Mouse (Mus musculus) thymus, adult 2 months (tissue): Measurements from ENCODE around the gene Fam222b. TPM values are rescaled to one million over a fixed set of nuclear protein-coding genes. Genes with fewer than 3 reads are reported as not detected.
A peak's percentile ranks its signal among the peaks of the same experiment; 100 is the strongest.

ENCODE experiments used
- DNase-seq: peaks from one replicate; pipeline ENCODE4 v3.0.0; 2021
- H3K27ac ChIP-seq: fragments of 200-500 bp; 2 replicates; pipeline ENCODE4 v1.5.1; 2012; ENCODE audit warnings: low read length, control low read depth; ENCODE audit not compliant: control insufficient read depth, insufficient read depth
- H3K27me3 ChIP-seq: fragments of 200-500 bp; 2 replicates; pipeline ENCODE4 v1.6.1; 2012; ENCODE audit warnings: mild to moderate bottlenecking, low read length, moderate library complexity, mixed read lengths; ENCODE audit not compliant: control insufficient read depth, insufficient read depth
- H3K36me3 ChIP-seq: fragments of 200-500 bp; 2 replicates; pipeline ENCODE4 v1.6.1; 2012; ENCODE audit warnings: mild to moderate bottlenecking, low read length, moderate library complexity; ENCODE audit not compliant: control insufficient read depth, insufficient read depth
- H3K4me1 ChIP-seq: fragments of 200-500 bp; replicated peaks from 2 replicates; pipeline ENCODE4 v1.6.1; 2012; ENCODE audit warnings: low read length; ENCODE audit not compliant: control insufficient read depth, insufficient read depth
- H3K4me3 ChIP-seq: fragments of 200-500 bp; 2 replicates; pipeline ENCODE4 v1.5.1; 2012; ENCODE audit warnings: mild to moderate bottlenecking, low read length, control low read depth, moderate library complexity; ENCODE audit not compliant: control insufficient read depth, insufficient read depth
- CTCF ChIP-seq: fragments of 200-500 bp; IDR thresholded peaks from 2 replicates; pipeline ENCODE4 v1.5.1; 2012; ENCODE audit warnings: mild to moderate bottlenecking, control low read depth, low read length, moderate library complexity, borderline replicate concordance; ENCODE audit not compliant: control insufficient read depth, poor library complexity, insufficient read depth; ENCODE audit errors: extremely low read depth
- POLR2A ChIP-seq: fragments of 200-500 bp; IDR thresholded peaks from 2 replicates; pipeline ENCODE4 v1.6.1; 2012; ENCODE audit warnings: mild to moderate bottlenecking, low read length, control low read depth, moderate library complexity; ENCODE audit not compliant: control insufficient read depth, poor library complexity, insufficient read depth; ENCODE audit errors: extremely low read depth
- WGBS: fragments of 180-500 bp; shearing (Covaris S2); methylation state at CpG from one replicate; pipeline ENCODE4 v1.1.7; 2018; 5-methylcytosine and 5-hydroxymethylcytosine counted together
- polyA plus RNA-seq: library from polyadenylated mRNA; depleted of rRNA; stranded (reverse); fragments of >200 nt; gene quantifications from 2 replicates; pipeline ENCODE4 v1.2.3, GENCODE M21; 2012

Gene Fam222b
- polyA plus RNA-seq, 1 experiment = 17.6 TPM

GRCm38 (mm10) chr11:78178859-78179437 is 84.5 kb downstream of the Fam222b start:
- H3K36me3 ChIP-seq = peaks cover 17% of the 10 kb centered on the region
- peaks cover 15% of the 10 kb centered on the region for H3K4me1 ChIP-seq
- peak overlapping the region; percentile 26 for H3K27ac ChIP-seq
- H3K4me3 ChIP-seq = peak overlapping the region; percentile 62
- H3K27me3 ChIP-seq = no peaks in the 10 kb centered on the region
- peak; percentile 42 for DNase-seq
- TF ChIP-seq POLR2A = no peak
- no peak for TF ChIP-seq CTCF
- 2% methylated on average over 29 of the region's 29 CpGs for WGBS

- 58% methylated on average over 8 of the region's 8 CpGs for WGBS
Observed at GRCm38 (mm10) chr11:78179438-78179999, 85.1 kb downstream of the Fam222b start.

GRCm38 (mm10) chr11:78180081-78180761 is 85.8 kb downstream of the Fam222b start:
- Histone ChIP-seq H3K27ac (no peak overlapping the region), H3K36me3 (peaks cover 17% of the 10 kb centered on the region), H3K27me3 (no peaks in the 10 kb centered on the region), H3K4me3 (no peak overlapping the region), H3K4me1 (peaks cover 15% of the 10 kb centered on the region)
- WGBS = 94% methylated on average over 6 of the region's 6 CpGs
- TF ChIP-seq CTCF (no peak), POLR2A (no peak)
- DNase-seq = no peak

More at GRCm38 (mm10) chr11:78179438-78179999, 85.1 kb downstream of the Fam222b start:
- Histone ChIP-seq H3K4me1 (peaks cover 15% of the 10 kb centered on the region), H3K36me3 (peaks cover 17% of the 10 kb centered on the region), H3K4me3 (no peak overlapping the region), H3K27me3 (no peaks in the 10 kb centered on the region), H3K27ac (no peak overlapping the region)
- no peak for DNase-seq
- no peak for TF ChIP-seq CTCF
- TF ChIP-seq POLR2A = no peak

GRCm38 (mm10) chr11:78181830-78182357 is 87.4 kb downstream of the Fam222b start:
- DNase-seq = no peak
- no peak overlapping the region for H3K4me3 ChIP-seq
- H3K4me1 ChIP-seq = peaks cover 14% of the 10 kb centered on the region

GRCm38 (mm10) chr11:78182450-78182849 is 88.0 kb downstream of the Fam222b start:
- no peak overlapping the region for H3K27ac ChIP-seq
- WGBS = 6% methylated on average over 7 of the region's 7 CpGs
- no peak for DNase-seq
- H3K27me3 ChIP-seq = no peaks in the 10 kb centered on the region; the same call in 1 of the 2 replicates
- peaks cover 8% of the 10 kb centered on the region for H3K4me1 ChIP-seq
- TF ChIP-seq POLR2A = no peak
- H3K4me3 ChIP-seq = peak overlapping the region; percentile 99
- H3K36me3 ChIP-seq = peaks cover 17% of the 10 kb centered on the region

More at GRCm38 (mm10) chr11:78181830-78182357, 87.4 kb downstream of the Fam222b start:
- H3K27me3 ChIP-seq = no peaks in the 10 kb centered on the region; the same call in 1 of the 2 replicates
- no peak for TF ChIP-seq POLR2A
- TF ChIP-seq CTCF = no peak
- H3K36me3 ChIP-seq = peaks cover 17% of the 10 kb centered on the region
- 62% methylated on average over 2 of the region's 2 CpGs for WGBS
- H3K27ac ChIP-seq = no peak overlapping the region

- DNase-seq = peak; percentile 74
- Histone ChIP-seq H3K27ac (peak within 1 kb of the TSS; percentile 77), H3K27me3 (peaks cover 2% of the 10 kb centered on the region), H3K4me3 (peak within 1 kb of the TSS; percentile 99), H3K4me1 (peaks cover 8% of the 10 kb centered on the region; the same call in 1 of the 2 replicates), H3K36me3 (peaks cover 17% of the 10 kb centered on the region)
- TF ChIP-seq POLR2A = peak; percentile 77; the same call in 1 of the 2 replicates
- TF ChIP-seq CTCF = no peak
- WGBS = under 1% methylated on average over 38 of the region's 38 CpGs
Observed at GRCm38 (mm10) chr11:78182961-78183844, 88.7 kb downstream of the Fam222b start, which contains the start of gene Rpl23a. Rpl23a (minus strand) TSS chr11:78183584.
